Mouse (Mus musculus) heart, adult 9 months (tissue): ENCODE results near the gene Nos1.
A peak's percentile ranks its signal among the peaks of the same experiment; 100 is the strongest.

Experiments used
- DNase-seq, 2 experiments: peaks; one replicate each; pipeline ENCODE4 v3.0.0; 2022; ENCODE audit warnings: low spot score in 2 of 2

The Nos1 gene

DNA sequence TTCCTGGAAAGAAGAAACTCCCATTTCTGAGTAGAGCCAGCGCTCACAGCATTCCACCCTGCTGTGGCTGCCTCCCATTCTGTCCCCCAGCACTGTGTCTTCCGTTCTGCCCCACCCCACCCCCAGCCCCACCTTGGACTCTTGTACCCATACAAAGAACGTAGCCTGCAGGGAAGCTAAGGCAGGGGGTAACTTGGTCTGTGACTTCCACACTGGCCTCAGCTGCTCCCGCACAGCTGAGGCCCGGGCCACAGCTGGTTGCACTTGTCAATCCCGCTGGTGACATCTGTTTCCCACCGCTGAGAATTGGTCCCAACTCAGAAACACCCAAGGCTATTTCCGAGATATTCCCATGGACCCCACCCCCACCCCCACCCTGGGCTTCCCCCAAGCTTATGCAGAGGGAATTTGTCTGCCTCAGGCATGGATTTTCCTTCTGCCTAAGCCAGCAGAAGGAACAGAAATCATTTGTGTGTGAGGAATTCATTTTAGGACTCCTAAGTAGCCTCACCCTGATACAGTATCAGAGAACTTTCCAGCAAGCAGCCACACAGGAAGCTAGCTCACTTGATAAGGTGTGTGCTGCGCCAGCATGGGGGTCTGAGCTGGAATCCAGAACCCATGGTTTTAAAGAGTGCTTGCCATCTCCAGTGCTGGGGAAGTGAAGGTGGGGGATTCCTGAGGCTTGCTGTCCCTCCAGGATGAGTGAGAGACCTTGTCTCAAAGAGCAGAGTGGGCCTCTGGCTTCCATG is 117.4 kb downstream of the Nos1 start:
- DNase-seq, result no peak

DNA sequence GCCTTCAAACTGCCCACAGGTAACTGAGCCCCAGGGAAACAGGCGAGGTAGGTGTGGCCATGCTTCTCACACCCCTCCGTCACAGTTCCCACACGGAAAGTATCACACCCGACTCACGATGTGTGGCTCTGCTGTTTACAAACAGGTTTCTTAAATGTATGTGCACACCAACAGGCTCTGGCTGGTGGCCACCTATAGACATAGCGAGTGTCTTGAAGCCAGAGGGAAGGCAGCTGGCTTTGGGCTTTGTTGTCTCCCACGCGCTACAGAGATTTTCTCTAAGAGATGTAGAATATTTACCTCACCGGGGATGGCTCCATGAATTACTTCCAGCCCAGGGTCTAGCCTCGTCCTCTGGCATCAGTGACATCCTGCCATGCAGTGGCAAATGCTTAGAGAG is 118.5 kb downstream of the Nos1 start:
- DNase-seq, result no peak

DNA sequence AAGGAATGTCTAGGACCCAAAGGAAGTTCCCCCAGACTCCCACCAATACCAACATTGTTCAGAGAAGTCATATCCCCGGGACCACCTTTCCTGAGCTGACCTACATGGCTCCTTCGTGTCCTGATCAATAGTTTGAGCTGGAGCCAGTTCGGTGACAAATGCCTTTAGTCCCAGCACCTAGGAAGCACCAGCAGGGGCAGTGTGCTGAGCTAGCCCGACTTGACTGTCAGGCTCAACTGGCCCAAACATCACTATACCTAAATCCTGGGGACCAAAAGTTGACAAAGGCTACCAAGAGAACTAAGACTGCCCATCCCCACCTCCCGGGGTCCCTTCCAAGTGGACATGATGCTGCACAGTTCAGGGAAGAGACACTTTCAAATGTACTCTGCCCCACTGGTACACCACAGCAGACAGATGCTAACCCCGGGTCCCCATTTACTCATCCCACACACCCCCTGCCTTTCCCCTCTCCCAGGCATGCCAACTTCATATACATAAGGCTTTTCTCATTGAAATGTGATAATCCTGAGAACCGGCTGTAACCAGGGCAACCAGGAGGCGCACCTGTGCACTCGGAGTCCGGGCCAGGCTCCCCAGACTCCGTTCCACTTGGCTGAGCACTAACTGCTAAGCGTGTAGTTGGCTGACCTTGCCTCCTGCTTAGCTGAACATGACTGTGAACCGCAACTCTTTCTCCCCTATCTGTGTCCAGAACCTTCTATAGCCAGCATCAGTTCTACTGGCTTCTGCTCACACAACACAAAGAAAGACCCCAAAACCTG is 120.3 kb downstream of the Nos1 start:
- DNase-seq, result no peak

DNA sequence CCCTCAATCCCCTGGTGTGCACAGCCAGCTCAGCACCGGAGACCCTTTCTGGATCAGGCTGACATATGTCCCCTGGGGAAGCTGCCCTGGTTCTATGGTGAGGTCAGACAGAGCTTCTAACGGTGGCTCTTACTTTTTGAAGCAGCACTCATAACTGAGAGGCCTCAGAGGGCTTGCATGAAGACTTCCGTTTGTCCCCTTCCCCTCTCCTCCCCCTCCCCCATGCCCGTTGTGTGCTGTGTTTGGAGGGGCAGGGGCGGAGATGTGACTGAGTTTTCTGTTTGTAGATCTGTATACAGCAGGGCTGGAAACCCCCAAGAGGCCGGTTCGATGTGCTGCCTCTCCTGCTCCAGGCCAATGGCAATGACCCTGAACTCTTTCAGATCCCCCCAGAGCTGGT is 122.7 kb downstream of the Nos1 start:
- DNase-seq, result no peak

DNA sequence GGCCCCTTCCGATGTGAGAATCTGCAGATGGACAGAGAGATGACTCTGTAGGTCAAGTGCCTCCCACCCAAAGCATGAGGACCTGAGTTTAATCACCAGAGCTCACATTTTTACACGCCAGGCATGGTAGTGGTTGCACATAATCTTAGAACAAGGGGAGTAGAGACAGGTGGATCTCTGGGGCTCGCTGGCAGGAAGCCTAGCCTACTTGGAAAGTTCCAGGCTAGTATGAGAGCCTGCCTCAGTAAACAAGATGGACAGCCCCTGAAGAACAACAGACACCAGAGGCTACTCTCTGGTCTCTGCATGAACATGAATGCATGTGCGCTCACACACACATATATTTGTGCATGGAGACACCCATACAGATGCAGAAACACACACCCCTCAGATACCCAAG is 124.9 kb downstream of the Nos1 start:
- no peak for DNase-seq

DNA sequence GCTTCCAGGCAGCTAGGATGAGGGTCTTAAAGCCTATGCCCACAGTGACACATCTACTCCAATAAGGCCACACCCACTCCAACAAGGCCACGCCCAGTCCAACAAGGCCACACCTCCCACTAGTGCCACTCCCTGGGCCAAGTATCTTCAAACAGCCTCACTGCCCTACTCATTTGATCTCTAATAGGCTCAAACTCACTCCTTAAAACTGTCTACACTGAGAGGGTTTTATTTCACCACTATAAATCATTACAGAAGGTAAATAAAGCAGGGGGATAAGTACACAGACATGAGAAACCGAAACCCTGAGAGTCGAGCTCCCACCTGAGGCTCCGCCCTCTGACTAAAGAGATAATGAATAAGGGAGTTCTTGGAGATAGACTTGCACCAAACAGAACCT is 128.7 kb downstream of the Nos1 start:
- DNase-seq, result no peak

DNA sequence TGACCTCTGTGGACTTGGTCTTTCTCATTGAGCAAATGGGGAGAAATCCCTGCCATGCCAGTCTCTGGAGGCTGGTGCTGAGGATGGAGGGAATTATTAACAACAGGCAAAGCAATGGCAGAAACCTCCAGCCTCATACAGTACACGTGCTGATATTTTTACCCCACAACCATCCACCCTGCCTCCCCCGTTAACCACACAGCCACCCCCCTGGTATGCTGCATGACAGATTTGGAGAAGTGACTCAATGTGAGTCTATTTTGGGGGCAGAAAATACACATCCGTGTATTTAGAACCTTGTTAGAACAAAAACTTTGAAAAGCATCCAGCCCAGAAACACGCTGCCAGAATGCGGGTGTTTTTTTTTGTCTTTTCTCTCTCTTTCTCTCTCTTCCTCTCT is 135.5 kb downstream of the Nos1 start:
- no peak for DNase-seq

DNA sequence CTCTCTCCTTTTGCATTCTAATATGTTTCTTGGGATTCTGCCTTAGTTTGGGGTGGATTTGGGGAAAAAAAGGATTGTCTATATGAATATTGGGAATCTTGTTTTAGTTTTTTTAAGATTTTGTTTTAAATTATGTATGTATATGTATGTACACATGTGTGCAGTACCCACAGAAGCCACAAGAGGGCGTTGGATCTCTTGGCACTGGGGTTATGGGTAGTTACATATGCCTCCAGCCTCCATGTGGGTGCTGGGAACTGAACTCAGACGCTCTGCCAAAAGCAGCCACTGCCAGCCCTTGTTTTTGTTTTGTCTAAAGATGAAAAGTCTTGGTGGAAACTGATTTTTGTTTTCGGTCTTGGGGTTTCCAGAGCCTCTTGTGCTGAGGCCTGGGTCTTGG is 136.1 kb downstream of the Nos1 start:
- DNase-seq, result no peak

DNA sequence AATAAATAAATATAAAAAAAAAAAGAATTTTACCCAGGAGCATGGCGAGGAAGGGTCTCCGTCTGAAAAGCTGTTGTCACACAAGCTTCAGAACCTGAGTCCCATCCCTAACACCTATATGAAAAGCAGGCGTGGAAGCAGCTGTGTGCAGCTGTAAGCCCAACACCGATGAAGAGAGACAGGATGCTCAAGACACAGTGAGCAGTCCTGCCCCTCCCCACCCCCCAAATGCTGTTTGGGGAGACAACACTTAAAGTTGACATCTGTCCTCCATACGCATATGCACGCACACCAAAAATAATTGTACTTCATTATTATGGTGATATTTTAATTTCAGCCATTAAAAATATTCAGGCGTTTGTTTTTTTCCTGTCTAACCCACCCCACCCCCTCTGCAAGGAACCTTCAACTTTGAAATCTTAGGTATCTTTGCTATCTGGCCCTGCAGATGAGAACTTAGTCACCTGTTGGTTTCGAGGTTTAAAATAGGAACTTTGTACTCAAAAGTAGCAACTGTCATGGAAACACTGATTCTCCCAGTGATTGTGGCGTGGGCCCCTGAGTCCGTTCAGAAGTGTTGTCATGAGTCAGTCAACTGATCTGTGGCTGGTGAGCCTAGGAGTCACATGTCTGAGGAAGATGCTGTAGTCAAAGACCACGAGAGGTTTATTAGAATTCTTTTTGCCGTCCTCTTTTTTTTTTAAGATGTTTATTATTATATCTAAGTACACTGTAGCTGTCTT is 141.1 kb downstream of the Nos1 start:
- DNase-seq, result no peak

DNA sequence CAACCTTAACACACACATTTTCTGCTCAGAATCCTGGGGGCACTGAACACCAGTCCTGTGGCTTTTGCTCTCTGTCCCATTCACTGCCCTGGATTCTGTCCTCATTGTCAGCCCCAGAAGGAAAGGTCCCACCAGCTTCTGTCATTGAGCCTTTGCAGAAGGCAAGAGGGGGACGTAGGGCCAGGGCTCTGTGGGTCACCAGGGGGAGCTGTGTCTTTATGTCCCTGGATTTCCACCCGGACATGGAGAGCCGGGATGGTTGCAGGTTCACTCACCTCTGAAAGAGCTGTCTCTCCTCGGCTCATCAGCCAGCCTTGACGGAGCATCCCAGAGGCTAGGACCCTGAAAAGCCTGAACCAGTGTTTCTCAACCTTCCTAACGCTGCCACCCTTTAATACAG is 142.9 kb downstream of the Nos1 start:
- DNase-seq, result no peak

DNA sequence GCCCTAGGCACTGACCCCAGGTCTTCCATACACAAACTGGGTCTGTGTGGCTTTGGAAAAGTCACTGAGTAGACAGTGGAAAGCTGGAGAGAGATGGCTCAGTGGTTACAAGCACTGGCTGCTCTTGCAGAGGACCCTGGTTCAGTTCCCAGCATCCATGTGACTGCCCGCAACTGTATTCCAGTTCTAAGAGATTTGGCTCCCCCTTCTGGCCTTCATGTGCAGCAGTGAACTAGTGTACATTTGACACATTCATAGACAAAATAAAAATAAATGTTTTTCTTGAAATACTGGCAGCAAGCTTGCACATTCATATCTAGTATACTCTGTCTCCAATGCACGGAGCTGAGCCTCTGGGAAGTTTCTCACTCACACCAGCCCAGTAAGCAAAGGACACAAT is 147.7 kb downstream of the Nos1 start:
- DNase-seq, result no peak

DNA sequence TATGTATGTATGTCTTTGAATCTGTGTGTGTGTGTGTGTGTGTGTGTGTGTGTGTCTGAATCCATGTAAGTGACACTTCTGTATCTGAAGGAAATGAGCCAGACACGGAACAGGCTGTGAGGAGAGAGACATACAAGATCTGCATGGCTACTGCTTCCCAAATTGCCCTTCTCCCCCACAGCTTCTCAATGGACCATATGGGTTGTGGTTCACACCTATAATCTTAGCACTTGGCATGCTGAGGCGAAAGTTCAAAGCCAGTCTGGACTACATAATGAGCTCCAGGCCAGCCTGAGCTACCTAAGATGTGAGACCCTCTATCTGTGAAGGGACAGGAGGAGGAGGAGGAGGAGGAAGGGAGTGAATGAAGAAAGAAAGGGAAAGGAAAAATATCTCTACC is 151.4 kb downstream of the Nos1 start:
- DNase-seq, result no peak

DNA sequence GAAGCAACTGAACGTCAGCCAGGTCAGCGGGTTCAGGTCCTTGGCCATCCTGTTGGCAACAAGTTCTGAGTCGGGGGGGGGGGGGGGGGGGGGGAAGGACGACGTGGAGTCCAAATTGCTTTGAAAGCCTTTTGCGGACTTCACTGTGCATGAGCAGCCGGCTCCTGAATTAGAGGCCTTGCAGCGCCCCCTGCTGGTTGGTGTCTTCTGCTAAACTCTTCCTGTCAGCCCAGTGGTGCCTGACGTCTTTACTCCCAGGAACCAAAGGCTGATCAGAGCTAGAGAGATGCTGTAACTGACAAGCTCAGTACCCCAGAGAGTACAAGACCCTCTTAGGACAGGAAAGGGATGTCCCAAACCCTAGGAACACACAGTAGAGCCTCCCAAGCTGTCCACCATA is 152.0 kb downstream of the Nos1 start:
- peak in 1 of 2 experiments; percentile 58 for DNase-seq

DNA sequence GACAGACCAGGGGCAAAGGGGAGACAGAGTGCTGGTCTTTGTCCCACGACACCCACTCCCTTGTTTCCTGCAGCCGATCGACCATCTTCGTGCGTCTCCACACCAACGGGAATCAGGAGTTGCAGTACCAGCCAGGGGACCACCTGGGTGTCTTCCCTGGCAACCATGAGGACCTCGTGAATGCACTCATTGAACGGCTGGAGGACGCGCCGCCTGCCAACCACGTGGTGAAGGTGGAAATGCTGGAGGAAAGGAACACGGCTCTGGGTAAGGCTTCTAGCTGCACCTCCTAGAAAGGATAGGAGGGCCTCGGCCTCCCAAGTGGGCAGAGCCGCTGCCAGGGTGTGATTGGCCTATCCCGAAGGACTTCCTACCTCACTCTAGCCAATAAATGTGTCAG is 155.5 kb downstream of the Nos1 start:
- no peak for DNase-seq

DNA sequence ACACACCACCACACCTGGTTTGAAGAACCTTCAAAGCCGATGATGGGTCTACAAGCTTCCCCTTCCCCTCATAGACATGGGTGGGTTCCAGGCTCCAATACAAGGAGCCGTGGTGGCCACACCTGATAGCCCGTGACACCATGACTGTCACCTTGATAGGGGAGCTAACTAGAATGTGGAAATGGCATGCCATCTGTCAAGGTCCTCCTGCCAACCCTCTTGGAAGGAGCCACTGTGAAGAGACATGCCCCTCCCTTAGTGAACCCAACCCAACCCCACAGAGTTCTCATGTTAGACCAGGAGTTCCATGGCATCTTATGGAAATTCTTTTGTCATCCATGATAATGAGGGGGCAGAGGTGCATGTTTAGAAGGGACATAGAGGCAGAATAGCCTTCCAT is 156.4 kb downstream of the Nos1 start:
- no peak for DNase-seq

DNA sequence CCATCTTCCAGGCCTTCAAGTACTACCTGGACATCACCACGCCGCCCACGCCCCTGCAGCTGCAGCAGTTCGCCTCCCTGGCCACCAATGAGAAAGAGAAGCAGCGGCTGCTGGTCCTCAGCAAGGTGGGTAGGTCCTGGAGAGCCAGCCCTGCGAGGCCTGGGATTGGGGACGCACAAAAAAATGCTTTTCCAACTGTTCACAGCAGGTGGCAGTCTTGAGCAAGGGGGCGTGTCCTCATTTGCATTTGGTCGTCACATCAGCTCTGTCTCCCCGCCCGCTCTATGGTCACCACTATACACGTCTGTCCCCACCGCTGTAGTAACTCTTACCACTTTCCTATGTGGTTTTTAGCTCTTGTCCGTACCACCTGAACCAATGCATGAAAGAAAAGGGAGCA is 157.3 kb downstream of the Nos1 start:
- peak in 1 of 2 experiments; percentile 37 for DNase-seq

DNA sequence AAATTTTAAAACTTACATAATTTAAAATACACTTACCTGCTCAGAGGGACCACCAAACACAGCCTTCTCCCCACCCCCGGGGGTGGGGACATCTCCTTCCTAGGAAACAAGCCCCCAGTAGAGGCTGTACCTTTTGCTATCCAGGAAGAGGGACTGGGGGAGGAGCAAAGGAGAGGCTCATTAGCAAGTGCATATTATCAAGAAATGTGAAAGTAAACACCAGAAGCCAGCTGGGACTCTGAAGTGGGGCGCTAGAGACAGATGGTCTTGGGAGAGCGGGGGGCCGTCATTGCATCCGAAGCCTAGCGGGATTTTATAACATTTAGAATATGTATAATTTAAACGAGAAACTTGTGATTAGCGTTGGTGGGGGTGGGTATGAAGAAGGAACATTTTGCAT is 158.6 kb downstream of the Nos1 start:
- no peak for DNase-seq

DNA sequence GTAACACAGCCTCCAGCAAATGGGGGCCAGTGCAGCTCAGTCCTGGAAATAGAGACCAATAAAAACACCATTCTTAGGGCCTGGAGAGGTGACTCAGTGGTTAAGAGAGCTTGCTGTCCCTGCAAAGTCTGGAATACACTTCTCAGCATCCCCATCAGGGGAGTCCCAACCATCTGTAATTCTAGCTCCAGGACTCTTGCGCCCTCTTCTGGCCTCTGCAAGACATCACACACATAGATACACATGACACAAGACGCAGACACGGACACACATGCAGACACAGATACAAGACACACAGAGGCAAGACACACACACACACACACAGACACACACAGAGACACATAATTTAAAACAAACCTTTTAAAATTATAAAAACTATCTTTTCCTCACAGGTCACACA is 160.7 kb downstream of the Nos1 start:
- no peak for DNase-seq

DNA sequence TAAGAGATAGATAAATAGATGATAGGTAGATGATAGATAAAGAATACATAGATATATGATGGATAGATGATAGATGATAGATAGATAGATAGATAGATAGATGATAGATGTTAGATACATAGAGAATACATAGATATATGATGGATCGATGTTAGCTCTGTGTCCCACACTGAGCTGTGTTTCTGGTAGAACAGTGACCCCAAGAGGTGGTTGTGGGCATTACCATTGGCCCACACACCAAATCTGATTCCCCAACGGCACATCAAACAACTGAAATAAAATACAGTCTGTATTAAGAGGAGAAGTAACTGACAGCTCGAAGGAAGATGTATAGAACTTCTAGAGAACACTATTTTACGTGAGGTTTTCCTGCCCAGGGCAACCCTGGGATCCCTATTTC is 165.8 kb downstream of the Nos1 start:
- DNase-seq, result peak in 1 of 2 experiments; percentile 17

DNA sequence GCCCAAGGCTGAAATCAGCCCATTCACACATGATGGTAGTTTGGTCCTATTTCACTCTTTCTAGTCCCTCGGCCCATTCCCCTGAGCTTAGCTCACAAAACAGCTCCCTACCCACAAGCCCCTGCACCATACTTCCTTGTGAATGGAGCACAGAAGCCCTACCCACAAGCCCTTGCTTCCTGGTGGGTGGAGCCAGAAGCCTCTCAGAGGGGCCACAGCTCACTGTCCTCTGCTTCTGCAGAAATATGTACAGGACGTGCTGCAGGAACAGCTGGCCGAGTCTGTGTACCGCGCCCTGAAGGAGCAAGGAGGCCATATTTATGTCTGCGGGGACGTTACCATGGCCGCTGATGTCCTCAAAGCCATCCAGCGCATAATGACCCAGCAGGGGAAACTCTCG is 168.6 kb downstream of the Nos1 start:
- no peak for DNase-seq

DNA sequence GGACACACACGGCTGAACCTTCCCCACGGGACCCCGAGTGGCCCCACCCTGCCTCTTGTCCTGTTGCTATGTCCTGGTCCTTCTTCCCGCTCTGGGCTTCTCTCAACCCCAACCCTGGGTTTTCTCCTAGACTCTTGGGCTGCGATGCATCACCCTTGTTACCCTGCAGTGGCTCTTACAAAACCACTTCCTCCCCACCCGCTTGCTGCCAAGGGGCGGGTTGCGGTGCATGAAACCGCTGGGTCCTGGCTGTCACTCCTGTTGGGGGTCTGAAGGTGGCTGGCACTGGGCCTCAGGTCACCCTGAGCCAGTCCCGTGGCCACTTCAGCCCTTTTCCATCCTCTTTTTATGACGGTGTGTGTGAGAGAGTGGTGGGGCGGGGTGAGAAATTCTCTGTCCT is 173.1 kb downstream of the Nos1 start:
- no peak for DNase-seq

DNA sequence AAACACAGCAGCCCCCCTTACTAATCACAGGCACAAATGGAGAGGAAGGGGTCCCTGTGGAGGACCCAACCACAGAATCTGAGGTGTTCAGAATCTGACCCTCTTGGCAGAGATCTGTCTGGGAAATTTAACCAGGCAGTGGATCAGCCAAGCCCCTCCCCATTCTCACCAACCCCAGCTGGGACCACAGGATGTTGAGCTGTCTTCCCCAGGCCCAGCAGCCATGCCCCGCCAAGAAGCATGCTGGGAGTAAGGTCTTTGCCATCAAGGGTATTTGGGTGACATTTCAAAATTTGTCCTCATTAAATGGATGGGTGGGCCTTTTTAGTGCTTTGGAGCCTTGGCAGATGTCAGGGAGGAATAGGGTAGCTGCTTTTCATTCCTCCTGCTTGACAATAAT is 173.6 kb downstream of the Nos1 start:
- no peak for DNase-seq
